Mouse (Mus musculus) ES-Bruce4 (cell line): Measurements from ENCODE around the gene Zfp652.

Experiments used
- CTCF ChIP-seq: IDR thresholded peaks from one replicate; pipeline ENCODE4 v1.8.1; 2011; ENCODE audit warnings: low read depth, low read length
- POLR2A ChIP-seq: IDR thresholded peaks from one replicate; pipeline ENCODE4 v1.8.1; 2011; ENCODE audit warnings: low read length; ENCODE audit not compliant: insufficient read depth

GRCm38 (mm10) chr11:95850898-95851297 lies 138.4 kb downstream of the Zfp652 start:
- TF ChIP-seq POLR2A (no peak), CTCF (no peak)
